Mouse (Mus musculus): Measurements from ENCODE around the gene Ssh3. TPM values are rescaled to one million over a fixed set of nuclear protein-coding genes. Genes with fewer than 3 reads are reported as not detected.

The Ssh3 gene
- polyA plus RNA-seq, 1 experiment from 2014 or later, result 4.4 TPM

DNA sequence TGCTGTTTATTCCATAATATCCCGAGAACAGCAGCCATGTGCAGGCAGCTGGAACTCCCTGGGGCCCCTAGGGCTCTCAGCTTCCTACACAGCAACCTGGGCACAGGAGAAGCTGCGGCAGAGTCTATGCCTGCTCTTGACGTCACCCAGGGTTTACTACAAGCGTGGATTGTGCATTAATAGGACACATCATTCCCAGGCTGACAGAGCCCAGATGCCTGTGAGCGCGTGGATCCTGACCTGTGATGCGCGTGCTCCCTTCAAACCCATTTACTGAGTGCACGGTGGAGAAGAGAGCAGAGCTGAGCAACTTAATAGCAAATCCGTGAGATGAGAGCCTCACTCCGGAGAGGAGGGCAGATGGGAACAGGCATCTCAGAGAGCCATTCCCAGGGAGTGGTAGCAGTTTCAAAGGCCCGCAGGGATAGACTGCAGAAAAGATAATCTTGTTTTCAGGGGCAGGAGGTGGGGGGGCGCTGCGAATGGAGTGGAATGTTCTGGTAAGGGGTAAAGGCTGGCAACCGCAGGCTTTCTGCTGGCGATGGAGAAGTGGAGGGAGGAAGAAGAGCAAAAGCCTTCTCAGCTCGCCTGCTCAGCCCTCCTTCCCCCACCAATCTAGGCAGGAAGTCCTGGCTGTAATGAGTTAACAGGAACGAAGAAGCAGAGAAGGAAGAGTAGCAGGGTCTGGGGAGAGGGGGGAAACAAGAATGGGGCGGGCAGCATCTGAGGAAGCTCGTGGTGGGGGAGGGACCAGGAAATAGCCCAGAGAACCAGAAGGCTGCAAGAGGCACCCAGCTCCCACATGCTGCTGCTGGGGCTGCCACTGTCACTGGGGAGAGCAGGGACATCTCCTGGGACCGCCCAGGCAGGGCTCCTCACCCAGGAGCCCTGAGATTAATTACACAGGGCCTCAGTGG lies 33.0 kb upstream of the Ssh3 start:
- no peak for DNase-seq (ENCODE audit: low spot score)
- Histone ChIP-seq H3K27ac (peak overlapping the region; percentile 74), H3K4me1 (peaks cover 72% of the 10 kb centered on the region), H3K36me3 (peaks cover 13% of the 10 kb centered on the region), H3K4me3 (peak overlapping the region; percentile 34), H3K27me3 (ENCODE audit: low read depth, poor library complexity, severe bottlenecking) (no peaks in the 10 kb centered on the region), H3K9me3 (replicated peaks) (no peaks in the 10 kb centered on the region)
- WGBS, result 36% methylated on average over 21 of the region's 21 CpGs

DNA sequence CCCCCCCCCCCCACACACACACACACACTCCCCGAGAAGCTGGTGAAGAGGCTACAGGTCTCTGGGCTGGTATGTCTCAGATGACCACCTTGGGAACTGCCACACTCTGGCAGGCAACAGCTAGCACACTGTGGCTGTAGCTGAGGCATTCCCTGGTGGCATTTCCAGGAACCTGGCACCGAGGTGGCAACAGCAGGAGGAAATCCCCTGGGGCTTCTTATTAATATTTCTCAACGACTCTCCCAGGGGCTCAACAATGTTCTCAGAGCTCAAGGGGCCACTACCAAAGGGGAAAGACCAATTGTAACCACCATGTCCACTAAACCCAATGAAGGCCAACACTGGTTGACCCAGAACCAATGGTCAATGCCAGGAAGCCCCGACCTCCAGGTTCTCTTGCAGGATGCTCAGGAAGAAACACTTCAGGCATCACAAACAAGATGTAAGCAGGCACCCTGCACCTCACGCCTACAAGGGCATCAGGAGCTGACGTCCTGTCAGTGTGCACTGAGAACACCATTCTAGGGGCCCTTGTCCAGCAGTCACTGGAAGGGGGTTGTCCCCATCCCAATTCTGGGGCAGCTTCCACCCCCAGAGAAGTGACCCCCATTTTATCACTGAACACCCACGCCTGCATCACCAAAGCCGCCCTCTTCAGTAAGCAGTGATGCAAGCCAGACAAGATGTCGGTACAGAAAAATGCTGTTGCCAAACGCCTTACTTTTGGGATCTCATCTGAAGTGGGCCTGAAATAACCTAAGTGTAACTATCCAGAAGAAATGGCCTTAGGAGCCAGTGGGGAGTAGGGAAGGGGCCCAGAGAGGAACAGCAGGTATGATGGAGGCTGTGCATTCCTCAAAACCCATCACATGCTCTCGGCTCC lies 32.1 kb upstream of the Ssh3 start:
- 75% methylated on average over 11 of the region's 11 CpGs for WGBS
- peaks cover 67% of the 10 kb centered on the region for H3K4me1 ChIP-seq

DNA sequence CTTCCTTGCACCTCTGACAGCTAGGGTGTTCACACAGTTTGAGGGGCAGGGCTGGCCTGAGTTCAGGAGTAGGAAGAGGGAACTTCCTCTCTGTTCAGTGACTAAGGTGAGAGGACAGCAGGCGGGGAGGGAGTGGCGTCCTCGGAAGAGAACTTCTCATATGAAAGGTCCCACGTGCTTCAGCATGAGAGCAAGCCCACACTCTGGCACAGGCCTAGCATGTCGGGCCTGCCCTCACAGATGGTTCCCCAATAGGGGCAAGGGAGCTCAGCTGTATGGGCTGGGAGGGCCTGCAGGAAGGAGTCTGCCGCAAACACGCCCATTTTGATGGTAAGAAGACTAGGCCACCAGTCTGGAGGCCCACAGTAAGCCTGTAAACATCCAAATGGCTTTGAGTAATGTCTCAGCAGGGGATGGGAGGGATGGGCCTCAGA lies 31.3 kb upstream of the Ssh3 start:
- Histone ChIP-seq H3K27ac (peak overlapping the region; percentile 33; the same call in 1 of the 2 replicates), H3K27me3 (ENCODE audit: low read depth, poor library complexity, severe bottlenecking) (no peaks in the 10 kb centered on the region), H3K36me3 (peaks cover 27% of the 10 kb centered on the region), H3K4me3 (no peak overlapping the region), H3K4me1 (peaks cover 63% of the 10 kb centered on the region), H3K9me3 (replicated peaks) (no peaks in the 10 kb centered on the region)
- WGBS, result 44% methylated on average over 7 of the region's 7 CpGs
- no peak for DNase-seq (ENCODE audit: low spot score)

More for the DNA sequence above, 32.1 kb upstream of the Ssh3 start:
- Histone ChIP-seq H3K36me3 (peaks cover 20% of the 10 kb centered on the region), H3K4me3 (peak overlapping the region; percentile 34), H3K27ac (peak overlapping the region; percentile 74), H3K9me3 (replicated peaks) (no peaks in the 10 kb centered on the region), H3K27me3 (ENCODE audit: low read depth, poor library complexity, severe bottlenecking) (no peaks in the 10 kb centered on the region)
- no peak for DNase-seq (ENCODE audit: low spot score)

DNA sequence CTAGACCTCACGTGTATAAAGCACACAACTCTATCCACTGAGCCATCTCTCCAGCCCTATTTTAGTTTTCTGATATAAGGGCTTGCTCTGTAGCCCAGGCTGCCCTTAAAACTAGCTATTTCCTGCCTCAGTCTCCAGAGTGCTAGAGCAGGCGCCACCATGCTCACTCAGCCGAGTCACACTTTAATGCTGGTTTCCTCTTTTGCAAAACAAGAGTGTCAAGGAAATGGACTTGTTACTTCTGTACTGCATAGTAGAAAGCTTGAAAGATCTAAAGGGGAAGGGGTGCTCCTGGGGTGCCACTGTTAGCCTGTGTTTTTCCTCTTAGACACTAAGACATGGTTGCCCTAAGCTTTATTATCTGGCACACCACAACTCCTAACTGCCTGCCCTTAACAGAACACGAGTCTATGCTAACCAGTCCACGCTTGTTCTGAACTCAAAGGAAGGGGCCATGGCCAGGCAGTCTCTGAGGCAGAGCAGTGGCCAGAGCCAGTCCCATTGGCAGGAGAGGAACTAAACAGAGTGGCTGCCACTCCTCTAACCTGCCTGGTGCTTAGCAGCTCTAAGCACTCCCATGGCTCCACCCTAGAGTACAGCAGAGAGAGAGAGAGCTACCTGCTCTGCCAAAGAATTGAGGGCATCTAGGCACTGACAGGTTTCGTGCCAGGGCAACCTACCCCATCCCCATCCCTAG lies 30.7 kb upstream of the Ssh3 start:
- Histone ChIP-seq H3K9me3 (replicated peaks) (no peaks in the 10 kb centered on the region), H3K27ac (0 out of 2 replicates have a peak overlapping the region, but pooled peaks have one; percentile 33), H3K27me3 (ENCODE audit: low read depth, poor library complexity, severe bottlenecking) (no peaks in the 10 kb centered on the region), H3K4me3 (no peak overlapping the region), H3K4me1 (peaks cover 59% of the 10 kb centered on the region), H3K36me3 (peaks cover 32% of the 10 kb centered on the region)
- DNase-seq (ENCODE audit: low spot score), result no peak
- WGBS, result 84% methylated on average over 6 of the region's 6 CpGs

DNA sequence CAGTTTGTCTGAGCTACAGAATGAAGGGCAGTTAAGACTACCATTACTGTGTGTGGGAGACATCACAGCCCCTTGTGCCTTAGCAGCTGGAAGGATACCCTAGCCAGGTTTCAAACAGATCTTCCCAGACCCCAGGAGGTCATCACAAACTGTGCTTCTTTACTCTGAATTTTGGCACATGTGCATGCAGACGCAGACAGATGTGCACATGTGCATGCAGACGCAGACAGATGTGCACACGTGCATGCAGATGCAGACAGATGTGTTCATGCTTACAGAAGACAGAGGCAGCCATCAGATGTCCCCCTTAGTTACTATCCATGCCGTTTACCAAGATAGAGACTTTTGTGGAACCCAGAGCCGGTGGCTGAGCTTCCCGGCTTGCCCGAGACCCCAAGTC lies 30.1 kb upstream of the Ssh3 start:
- 89% methylated on average over 7 of the region's 7 CpGs for WGBS
- H3K4me3 ChIP-seq, result no peak overlapping the region; the same call in 1 of the 2 replicates
- H3K9me3 ChIP-seq (replicated peaks), result no peaks in the 10 kb centered on the region
- peaks cover 37% of the 10 kb centered on the region for H3K36me3 ChIP-seq
- peaks cover 59% of the 10 kb centered on the region for H3K4me1 ChIP-seq
- no peak for DNase-seq (ENCODE audit: low spot score)
- no peak overlapping the region for H3K27ac ChIP-seq
- no peaks in the 10 kb centered on the region for H3K27me3 ChIP-seq (ENCODE audit: low read depth, poor library complexity, severe bottlenecking)

DNA sequence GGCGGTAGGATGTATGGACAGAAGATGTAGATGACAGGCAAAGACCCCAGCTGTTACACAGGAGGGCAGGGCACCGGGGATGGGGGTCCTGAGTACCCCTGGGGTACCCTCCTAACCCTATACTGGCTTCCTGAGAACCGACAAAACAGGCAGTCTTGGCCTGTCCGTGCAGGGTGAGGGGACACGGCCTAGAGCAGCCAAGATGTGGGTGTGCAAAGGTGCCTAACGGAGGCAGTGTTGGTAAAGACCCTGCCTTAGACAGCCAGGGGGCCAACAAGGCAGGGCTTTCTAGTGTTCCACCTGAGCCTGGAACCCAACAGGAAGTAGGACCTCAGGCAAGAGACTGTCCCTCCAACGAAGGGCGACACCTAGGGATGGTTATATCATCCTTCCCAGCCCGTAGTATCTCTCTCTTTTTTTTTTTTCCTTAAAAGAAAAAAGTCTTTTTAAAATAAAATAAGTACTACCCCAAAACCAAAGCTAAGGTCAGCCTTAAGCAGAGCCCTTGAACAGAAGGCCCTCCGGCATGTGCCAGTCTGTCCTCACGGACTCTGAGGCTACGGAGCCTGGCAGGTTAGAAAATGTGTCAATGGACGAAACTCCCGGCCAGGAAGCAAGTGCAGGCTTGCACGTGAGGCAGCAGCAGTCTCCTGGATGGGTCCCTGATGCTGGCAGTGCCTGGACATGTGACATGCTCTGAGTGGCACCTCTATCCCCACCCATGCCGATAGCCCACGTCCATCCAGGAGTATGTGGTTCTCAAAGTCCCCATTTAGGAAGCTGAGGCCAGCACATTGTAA lies 29.5 kb upstream of the Ssh3 start:
- no peak overlapping the region; the same call in 1 of the 2 replicates for H3K4me3 ChIP-seq
- WGBS, result 86% methylated on average over 17 of the region's 17 CpGs
- H3K36me3 ChIP-seq, result peaks cover 44% of the 10 kb centered on the region
- H3K9me3 ChIP-seq (replicated peaks), result no peaks in the 10 kb centered on the region
- no peak for DNase-seq (ENCODE audit: low spot score)
- H3K27ac ChIP-seq, result no peak overlapping the region
- peaks cover 54% of the 10 kb centered on the region for H3K4me1 ChIP-seq
- no peaks in the 10 kb centered on the region for H3K27me3 ChIP-seq (ENCODE audit: low read depth, poor library complexity, severe bottlenecking)

DNA sequence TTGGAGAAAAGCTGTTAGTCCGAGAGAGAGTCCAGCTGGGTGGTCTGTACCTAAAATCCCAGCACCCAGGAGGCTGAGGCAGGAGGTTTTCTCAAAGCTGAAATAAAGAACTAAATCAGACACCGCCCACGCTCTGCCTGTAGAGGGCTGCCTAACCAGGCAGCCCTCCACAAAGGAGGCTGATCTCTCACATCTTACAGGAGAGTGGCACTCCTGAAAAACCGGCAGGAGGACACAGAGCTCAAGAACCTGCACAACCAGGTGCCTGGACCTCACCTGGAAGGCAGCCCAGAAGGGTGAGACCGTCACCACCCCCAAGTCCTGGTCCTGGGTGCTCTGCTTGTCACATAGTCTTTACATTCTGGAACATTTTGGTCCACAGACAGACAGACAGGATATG lies 28.9 kb upstream of the Ssh3 start:
- 88% methylated on average over 5 of the region's 5 CpGs for WGBS
- Histone ChIP-seq H3K4me3 (no peak overlapping the region), H3K27me3 (ENCODE audit: low read depth, poor library complexity, severe bottlenecking) (no peaks in the 10 kb centered on the region), H3K36me3 (peaks cover 49% of the 10 kb centered on the region), H3K9me3 (replicated peaks) (no peaks in the 10 kb centered on the region), H3K27ac (no peak overlapping the region), H3K4me1 (peaks cover 48% of the 10 kb centered on the region)
- DNase-seq (ENCODE audit: low spot score), result no peak

DNA sequence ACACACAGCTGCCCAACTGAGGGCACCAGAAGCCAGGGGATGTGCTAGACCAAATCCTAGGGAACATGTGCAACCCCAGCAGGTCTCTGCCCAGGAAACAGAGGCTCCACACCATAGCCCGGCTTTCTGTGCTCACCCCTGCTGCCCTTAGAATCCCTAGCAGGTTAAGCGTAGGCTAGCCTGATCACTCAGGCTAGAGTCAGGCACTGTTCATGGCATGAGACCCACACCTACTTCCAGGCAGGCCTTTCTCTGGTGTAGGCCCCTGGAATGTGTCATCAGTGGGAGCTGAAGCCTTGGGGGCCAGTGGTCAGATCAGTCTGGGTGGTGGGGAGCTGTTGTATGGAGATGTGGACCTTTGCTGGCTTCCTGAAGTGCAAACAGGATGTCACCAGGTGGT lies 27.6 kb upstream of the Ssh3 start:
- peaks cover 61% of the 10 kb centered on the region for H3K36me3 ChIP-seq
- no peak overlapping the region for H3K27ac ChIP-seq
- H3K27me3 ChIP-seq (ENCODE audit: low read depth, poor library complexity, severe bottlenecking), result no peaks in the 10 kb centered on the region
- H3K9me3 ChIP-seq (replicated peaks), result no peaks in the 10 kb centered on the region
- peaks cover 35% of the 10 kb centered on the region for H3K4me1 ChIP-seq
- no peak overlapping the region for H3K4me3 ChIP-seq
- WGBS, result 98% methylated on average over 2 of the region's 2 CpGs
- no peak for DNase-seq (ENCODE audit: low spot score)

DNA sequence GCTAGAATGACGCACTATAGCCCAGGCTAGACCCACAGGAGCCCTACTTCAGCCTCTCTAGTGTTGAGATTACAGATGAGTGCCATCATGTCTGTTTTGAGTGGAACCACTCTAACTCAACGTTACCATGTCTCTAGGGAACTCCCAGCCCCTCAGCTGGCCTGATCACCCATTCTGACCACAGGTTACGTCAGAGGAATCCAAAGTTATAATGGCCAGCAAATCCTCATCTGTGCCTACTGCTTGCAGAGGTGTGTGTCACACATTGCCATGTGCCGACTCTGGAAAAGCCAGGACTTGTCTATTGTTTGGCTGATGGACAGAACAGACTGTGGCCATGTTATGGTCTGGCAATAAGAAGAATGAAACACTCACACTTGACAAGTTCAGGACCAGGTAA lies 26.4 kb upstream of the Ssh3 start:
- no peak for DNase-seq (ENCODE audit: low spot score)
- Histone ChIP-seq H3K9me3 (replicated peaks) (no peaks in the 10 kb centered on the region), H3K36me3 (peaks cover 71% of the 10 kb centered on the region), H3K4me1 (peaks cover 30% of the 10 kb centered on the region), H3K27me3 (ENCODE audit: low read depth, poor library complexity, severe bottlenecking) (no peaks in the 10 kb centered on the region), H3K27ac (no peak overlapping the region), H3K4me3 (no peak overlapping the region)
- 93% methylated on average over 4 of the region's 4 CpGs for WGBS

DNA sequence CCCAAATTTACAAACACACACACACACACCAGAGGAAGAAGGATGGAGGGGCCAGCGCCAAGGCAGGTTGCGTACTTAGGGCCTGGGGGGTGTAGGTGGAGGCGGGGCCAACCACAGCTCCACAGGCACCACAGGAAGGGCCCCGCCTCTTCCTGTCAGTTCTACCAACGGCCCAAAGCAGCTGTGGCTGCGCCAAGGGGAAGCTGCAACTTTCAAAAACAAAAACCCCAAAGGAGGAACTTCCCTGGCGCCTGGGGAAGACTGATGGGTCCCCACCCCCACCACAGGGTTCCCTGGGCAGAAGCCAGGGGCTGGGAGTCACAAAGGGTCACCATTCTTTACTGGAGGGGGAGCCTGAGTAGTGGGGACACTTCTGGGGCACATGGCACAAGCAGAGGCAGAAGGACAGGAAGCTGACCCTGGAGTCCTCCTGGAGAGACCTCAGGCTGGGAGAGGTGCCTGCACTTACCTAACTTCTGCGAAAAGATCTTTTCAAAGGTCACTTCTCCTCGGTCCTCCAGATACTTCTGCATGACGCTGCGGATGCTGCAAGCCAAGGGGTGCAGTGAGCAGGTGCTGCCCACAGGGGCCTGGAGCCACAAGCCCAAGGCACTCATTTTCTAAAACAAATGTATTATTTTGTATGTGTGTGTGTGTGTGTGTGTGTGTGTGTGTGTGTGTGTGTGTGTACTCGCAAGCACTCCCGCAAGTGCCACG lies 25.6 kb upstream of the Ssh3 start:
- DNase-seq (ENCODE audit: low spot score), result no peak
- H3K4me3 ChIP-seq, result no peak overlapping the region
- H3K9me3 ChIP-seq (replicated peaks), result no peaks in the 10 kb centered on the region
- H3K27ac ChIP-seq, result peak overlapping the region; percentile 71
- no peaks in the 10 kb centered on the region for H3K27me3 ChIP-seq (ENCODE audit: low read depth, poor library complexity, severe bottlenecking)
- H3K4me1 ChIP-seq, result peaks cover 22% of the 10 kb centered on the region
- H3K36me3 ChIP-seq, result peaks cover 79% of the 10 kb centered on the region
- 68% methylated on average over 14 of the region's 14 CpGs for WGBS

DNA sequence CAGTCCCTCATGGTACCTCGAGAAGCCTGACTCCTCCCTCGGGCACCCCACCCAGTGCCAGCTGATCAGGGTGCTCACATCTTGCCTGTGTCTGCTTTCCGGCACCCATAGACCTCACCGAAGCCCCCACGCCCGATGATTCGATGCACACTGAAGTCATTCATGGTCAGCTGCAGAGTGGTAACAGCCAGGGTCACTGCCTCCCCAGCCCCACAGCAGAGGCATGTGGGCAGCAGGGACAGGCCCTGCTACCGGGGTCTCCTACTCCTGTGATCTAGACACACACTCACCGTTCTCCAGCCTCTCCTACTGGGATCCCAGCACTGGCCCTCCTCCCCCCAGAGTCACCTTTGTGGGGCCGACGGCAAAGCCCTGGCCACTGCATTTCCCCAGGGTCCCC lies 22.2 kb upstream of the Ssh3 start:
- peaks cover 16% of the 10 kb centered on the region for H3K4me1 ChIP-seq
- no peak overlapping the region for H3K27ac ChIP-seq
- no peaks in the 10 kb centered on the region for H3K27me3 ChIP-seq (ENCODE audit: low read depth, poor library complexity, severe bottlenecking)
- H3K4me3 ChIP-seq, result no peak overlapping the region
- no peaks in the 10 kb centered on the region for H3K9me3 ChIP-seq (replicated peaks)
- H3K36me3 ChIP-seq, result peaks cover 96% of the 10 kb centered on the region
- DNase-seq (ENCODE audit: low spot score), result no peak
- 93% methylated on average over 11 of the region's 11 CpGs for WGBS

Data from limb, embryonic 10.5 days (tissue).